Mouse (Mus musculus) kidney, embryonic 14.5 days (tissue): Measurements from ENCODE around the gene 1500009C09Rik. TPM values are rescaled to one million over a fixed set of nuclear protein-coding genes. Genes with fewer than 3 reads are reported as not detected.
A peak's percentile ranks its signal among the peaks of the same experiment; 100 is the strongest.

Source experiments
- ATAC-seq: fragments of 200-750 bp; cut with Nextera tagmentation; 2 replicates; pipeline ENCODE4 v1.8.0; 2017; ENCODE audit warnings: moderate number of reproducible peaks, mild to moderate bottlenecking, moderate TSS enrichment, moderate library complexity; ENCODE audit not compliant: low FRiP score, low TSS enrichment
- H3K27ac ChIP-seq: fragments of 300-500 bp; sonication (generic); 2 replicates; pipeline ENCODE4 v1.5.1; 2014; ENCODE audit warnings: low read depth, mild to moderate bottlenecking, low read length, moderate library complexity, mixed read lengths
- H3K27me3 ChIP-seq: fragments of 300-500 bp; sonication (generic); 2 replicates; pipeline ENCODE4 v1.6.1; 2014; ENCODE audit warnings: mild to moderate bottlenecking, low read length; ENCODE audit not compliant: control insufficient read depth, insufficient read depth
- H3K36me3 ChIP-seq: fragments of 300-500 bp; sonication (generic); 2 replicates; pipeline ENCODE4 v1.6.1; 2014; ENCODE audit warnings: low read length, mixed read lengths; ENCODE audit not compliant: control insufficient read depth, insufficient read depth
- H3K4me1 ChIP-seq: fragments of 300-500 bp; sonication (generic); 2 replicates; pipeline ENCODE4 v1.6.1; 2014; ENCODE audit warnings: low read length, mixed read lengths; ENCODE audit not compliant: control insufficient read depth, insufficient read depth
- H3K4me2 ChIP-seq: fragments of 300-500 bp; sonication (generic); replicated peaks from 2 replicates; pipeline ENCODE4 v1.6.1; 2014; ENCODE audit warnings: low read depth, mild to moderate bottlenecking, low read length
- H3K4me3 ChIP-seq: fragments of 300-500 bp; sonication (generic); 2 replicates; pipeline ENCODE4 v1.5.1; 2014; ENCODE audit warnings: mild to moderate bottlenecking, low read length
- H3K9ac ChIP-seq: fragments of 300-500 bp; sonication (generic); 2 replicates; pipeline ENCODE4 v1.6.1; 2014; ENCODE audit warnings: low read depth, mild to moderate bottlenecking, low read length, moderate library complexity
- H3K9me3 ChIP-seq: fragments of 300-500 bp; sonication (generic); 2 replicates; pipeline ENCODE4 v1.6.1; 2016; ENCODE audit warnings: low read length; ENCODE audit not compliant: control insufficient read depth
- WGBS: fragments of 180-500 bp; shearing (Covaris S2); extraction: QIAGEN DNeasy Blood & Tissue Kit; methylation state at CpG from one replicate; pipeline ENCODE4 v1.1.7; 2014; 5-methylcytosine and 5-hydroxymethylcytosine counted together
- polyA plus RNA-seq: library from polyadenylated mRNA; unstranded; fragments of >200 nt; fragmentation: Nextera tagmentation; extraction: Ambion mirVana; gene quantifications from 2 replicates; pipeline ENCODE4 v1.2.1, GENCODE M21; 2014

The 1500009C09Rik gene
- polyA plus RNA-seq, 1 experiment from 2014 or later = not detected

DNA sequence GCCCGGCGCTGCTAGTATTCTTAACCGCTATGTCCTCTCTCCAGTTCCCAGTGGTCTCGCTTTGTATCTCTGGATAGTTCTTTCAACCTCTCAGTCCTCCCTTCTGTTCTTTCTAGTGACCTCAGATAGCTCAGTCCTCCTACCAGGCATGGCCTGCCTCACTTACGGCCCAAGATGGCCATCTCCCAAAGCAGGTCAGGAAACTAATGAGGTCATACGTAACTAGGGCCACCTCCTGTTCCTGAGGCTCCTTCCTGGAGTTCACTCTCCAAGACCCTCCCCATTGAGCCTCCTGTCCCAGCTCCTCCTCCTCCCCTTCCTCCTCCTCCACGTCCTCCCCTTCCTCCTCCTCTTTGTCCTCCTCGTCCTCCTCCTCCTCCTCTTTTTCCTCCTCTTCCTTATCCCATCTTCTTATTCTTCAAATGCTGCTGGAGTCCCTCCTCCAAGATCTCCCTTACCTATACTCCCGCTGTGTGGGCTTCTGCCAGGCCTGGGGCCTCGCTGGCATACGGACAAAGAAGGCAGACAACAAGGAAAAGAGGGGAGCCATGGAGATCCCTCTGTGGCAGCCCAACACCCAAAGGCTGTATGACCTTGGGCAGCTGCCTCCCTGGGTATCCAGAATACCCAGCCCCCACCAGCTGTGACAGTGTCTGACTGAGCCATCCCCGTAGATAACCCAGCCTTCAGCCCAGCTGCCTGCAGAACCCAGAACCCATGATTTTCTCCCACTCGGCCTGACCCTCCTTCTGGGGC, 42.7 kb upstream of the 1500009C09Rik start:
- Histone ChIP-seq H3K36me3 (peaks cover 15% of the 10 kb centered on the region), H3K9me3 (no peaks in the 10 kb centered on the region), H3K27ac (no peak overlapping the region), H3K4me3 (no peak overlapping the region), H3K27me3 (peaks cover 80% of the 10 kb centered on the region), H3K9ac (no peak overlapping the region), H3K4me2 (no peak overlapping the region), H3K4me1 (peaks cover 24% of the 10 kb centered on the region)
- no peak for ATAC-seq
- 80% methylated on average over 13 of the region's 13 CpGs for WGBS

DNA sequence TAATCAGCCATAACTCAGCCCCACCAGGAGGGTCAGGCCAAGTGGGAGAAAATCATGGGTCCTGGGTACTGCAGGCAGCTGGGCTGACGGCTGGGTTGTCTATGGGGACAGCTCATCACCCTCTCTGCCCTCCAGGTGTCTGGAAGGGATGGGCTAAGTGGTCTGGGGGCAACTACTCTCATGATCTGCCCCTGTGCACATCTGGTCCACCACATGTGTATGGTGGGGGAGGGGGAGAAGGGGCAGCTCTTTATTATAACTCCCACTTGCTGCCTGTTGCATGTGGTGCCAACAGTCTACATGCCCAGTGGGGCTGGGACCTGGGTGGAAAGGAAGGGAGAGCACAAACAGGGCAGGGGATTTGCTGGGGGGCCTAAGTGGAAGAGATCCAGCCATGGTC, 41.4 kb upstream of the 1500009C09Rik start:
- Histone ChIP-seq H3K9ac (no peak overlapping the region), H3K27me3 (peaks cover 90% of the 10 kb centered on the region), H3K27ac (no peak overlapping the region), H3K9me3 (no peaks in the 10 kb centered on the region), H3K36me3 (peaks cover 9% of the 10 kb centered on the region), H3K4me3 (no peak overlapping the region), H3K4me1 (peaks cover 24% of the 10 kb centered on the region), H3K4me2 (no peak overlapping the region; the same call in 1 of the 2 replicates)
- ATAC-seq = no peak
- 31% methylated on average over 1 of the region's 1 CpGs for WGBS

DNA sequence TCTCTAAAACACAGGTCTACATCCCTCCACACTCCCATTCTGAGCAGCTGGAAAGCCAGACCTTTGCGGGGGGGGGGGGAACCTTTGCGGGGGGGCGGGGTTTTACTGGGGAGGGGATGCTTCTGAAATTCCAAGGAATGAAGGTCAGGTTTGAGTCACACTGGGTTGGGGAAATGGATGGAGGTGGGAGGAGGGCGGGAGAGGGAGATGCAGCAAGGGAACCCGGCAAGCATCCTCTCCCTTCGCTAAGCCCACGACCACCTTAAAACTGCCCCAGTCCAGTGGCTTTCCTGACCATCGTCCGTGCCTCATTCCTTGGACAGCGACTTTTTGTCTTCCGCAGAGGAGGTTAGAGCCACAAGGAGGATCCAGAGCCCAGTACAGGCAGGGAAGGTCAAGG, 40.9 kb upstream of the 1500009C09Rik start:
- ATAC-seq = no peak
- H3K27ac ChIP-seq = no peak overlapping the region
- H3K4me3 ChIP-seq = peak overlapping the region; percentile 41
- no peak overlapping the region for H3K9ac ChIP-seq
- 5% methylated on average over 9 of the region's 11 CpGs for WGBS
- peaks cover 90% of the 10 kb centered on the region for H3K27me3 ChIP-seq
- no peaks in the 10 kb centered on the region for H3K9me3 ChIP-seq
- peaks cover 4% of the 10 kb centered on the region; the same call in 1 of the 2 replicates for H3K36me3 ChIP-seq
- H3K4me2 ChIP-seq = peak overlapping the region; percentile 76
- peaks cover 23% of the 10 kb centered on the region for H3K4me1 ChIP-seq

DNA sequence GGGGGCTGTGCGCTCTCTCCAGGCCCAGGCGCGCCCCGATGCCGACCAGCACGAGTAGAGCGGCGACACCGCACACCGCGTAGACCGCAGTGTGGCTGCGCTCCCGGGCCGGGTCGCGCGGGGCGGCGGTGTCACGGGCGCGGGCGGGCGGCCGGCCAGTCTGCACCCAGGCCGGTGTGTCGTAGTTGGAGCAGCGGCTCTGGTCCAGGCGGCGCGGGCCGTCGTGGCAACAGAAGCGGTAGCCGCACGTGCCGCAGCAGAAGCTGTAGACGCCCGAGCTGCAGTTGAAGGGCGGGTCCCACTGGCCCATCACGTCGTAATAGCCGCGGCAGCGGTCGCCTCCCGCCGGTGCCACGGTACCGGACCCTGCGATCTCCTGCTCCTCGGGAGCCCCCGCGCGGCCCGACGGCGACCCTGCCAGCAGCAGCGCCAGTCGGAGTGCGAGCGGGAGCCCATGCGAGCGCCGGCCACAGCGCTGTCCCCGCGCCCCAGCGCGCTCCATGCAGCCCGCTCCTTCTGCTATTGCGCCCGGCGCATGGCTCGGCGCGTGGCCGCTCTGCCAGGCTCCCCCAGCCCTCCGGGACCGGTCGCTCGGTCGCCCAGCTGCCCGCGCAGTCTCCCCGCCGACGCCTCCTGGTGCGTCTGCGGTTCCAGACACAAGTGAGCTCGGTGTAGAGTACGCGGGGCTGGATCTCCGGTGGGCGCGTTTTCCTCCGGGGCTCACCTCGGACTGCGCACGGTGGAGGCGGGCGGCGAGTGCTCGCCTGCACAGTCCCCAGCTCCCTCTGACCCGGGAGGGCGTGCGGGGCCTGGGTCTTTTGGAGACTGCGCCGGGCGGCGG, 40.1 kb upstream of the 1500009C09Rik start:
- H3K4me1 ChIP-seq = peaks cover 16% of the 10 kb centered on the region
- peak overlapping the region; percentile 76 for H3K4me2 ChIP-seq
- H3K9ac ChIP-seq = peak overlapping the region; percentile 34
- peaks cover 90% of the 10 kb centered on the region for H3K27me3 ChIP-seq
- H3K4me3 ChIP-seq = peak overlapping the region; percentile 41
- WGBS = under 1% methylated on average over 102 of the region's 112 CpGs
- no peaks in the 10 kb centered on the region for H3K9me3 ChIP-seq
- ATAC-seq = peak; percentile 65; the same call in 1 of the 2 replicates
- no peaks in the 10 kb centered on the region for H3K36me3 ChIP-seq
- no peak overlapping the region for H3K27ac ChIP-seq

DNA sequence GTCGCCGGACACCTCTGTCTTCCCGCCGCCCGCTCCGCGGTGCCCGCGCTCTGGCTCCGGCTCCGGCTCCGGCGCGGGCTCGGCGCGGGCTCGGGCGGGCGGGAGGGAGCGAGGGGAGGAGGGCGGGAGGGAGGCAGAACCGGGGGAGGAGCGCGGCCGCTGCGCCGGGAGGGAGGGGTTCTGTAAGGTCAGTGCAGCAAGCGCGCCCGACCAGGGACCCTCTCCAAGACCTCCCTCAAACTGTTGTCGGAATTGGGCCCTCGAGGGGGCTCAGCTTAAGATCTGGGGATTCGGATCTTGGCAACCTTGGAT, 39.5 kb upstream of the 1500009C09Rik start, which contains the start of gene Shisa8:
Gene Shisa8, minus strand, starts transcription at position 64 of the 312 bp plus-strand sequence.
- H3K9me3 ChIP-seq = no peaks in the 10 kb centered on the region
- peaks cover 16% of the 10 kb centered on the region for H3K4me1 ChIP-seq
- peaks cover 87% of the 10 kb centered on the region for H3K27me3 ChIP-seq
- H3K27ac ChIP-seq = no peak within 1 kb of the TSS
- H3K4me2 ChIP-seq = peak within 1 kb of the TSS; percentile 76
- no peak; the same call in 1 of the 2 replicates for ATAC-seq
- under 1% methylated on average over 24 of the region's 34 CpGs for WGBS
- H3K36me3 ChIP-seq = no peaks in the 10 kb centered on the region
- peak within 1 kb of the TSS; percentile 41 for H3K4me3 ChIP-seq
- H3K9ac ChIP-seq = peak within 1 kb of the TSS; percentile 34

DNA sequence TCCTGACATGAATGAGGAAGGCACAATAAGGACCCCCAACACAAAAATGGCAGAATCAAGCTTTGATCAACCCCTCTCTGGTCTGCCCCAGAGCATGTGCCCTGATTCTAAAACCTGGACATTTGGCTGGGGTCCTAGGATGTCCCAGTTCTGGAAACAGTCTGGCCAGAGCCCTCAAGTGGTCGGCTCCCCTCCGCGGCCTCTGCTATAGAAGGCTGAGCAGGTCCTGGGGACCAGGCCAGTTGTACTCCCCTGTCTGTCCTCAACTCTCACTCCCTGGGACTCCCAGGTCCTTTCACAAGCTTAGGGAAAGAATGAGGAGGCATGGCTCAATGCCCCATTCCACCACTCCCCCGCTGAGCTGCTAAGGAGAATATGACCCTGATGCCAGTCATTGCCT, 39.0 kb upstream of the 1500009C09Rik start:
- Histone ChIP-seq H3K9ac (no peak overlapping the region), H3K4me3 (peak overlapping the region; percentile 41; the same call in 1 of the 2 replicates), H3K36me3 (no peaks in the 10 kb centered on the region), H3K27me3 (peaks cover 82% of the 10 kb centered on the region), H3K9me3 (no peaks in the 10 kb centered on the region), H3K4me2 (no peak overlapping the region), H3K4me1 (peaks cover 16% of the 10 kb centered on the region), H3K27ac (no peak overlapping the region)
- ATAC-seq = no peak
- WGBS = 8% methylated on average over 4 of the region's 4 CpGs

DNA sequence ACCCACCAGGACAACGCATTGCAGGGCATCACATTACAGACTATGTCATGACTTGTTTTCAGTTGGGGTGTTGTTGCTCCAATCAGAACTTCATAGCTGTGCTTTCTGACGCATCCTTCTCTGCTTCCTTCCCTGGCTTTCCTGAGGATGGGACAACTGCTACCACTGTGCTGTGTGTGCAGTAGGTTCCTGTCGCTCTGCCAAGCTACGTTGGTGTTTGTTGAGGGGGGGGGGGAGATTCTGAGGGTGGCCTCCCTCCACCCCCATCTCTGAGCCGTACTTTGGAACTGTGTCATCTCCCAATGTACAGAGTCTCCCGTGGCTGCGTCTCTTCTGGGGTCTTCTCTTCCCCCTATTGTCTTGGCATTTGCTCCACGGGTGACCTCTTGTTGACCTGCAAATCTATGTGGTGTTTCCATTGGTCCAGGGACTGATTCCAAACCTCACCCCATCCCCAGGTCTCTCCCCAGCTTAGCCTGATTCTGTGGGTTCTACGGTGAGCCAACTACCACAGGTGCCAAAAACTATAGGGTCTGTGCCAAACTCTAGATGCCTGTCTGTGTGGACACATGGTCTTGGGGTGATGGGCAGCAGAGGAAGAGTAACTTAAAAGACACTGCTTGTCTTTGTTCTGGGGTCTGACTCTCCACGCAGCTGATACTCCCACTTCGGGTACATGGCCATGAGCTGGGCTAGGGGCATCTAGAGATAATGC, 36.7 kb upstream of the 1500009C09Rik start:
- Histone ChIP-seq H3K4me1 (peaks cover 16% of the 10 kb centered on the region), H3K4me3 (no peak overlapping the region), H3K4me2 (no peak overlapping the region), H3K27ac (no peak overlapping the region), H3K9ac (no peak overlapping the region), H3K36me3 (no peaks in the 10 kb centered on the region), H3K27me3 (peaks cover 65% of the 10 kb centered on the region), H3K9me3 (no peaks in the 10 kb centered on the region)
- no peak for ATAC-seq
- 57% methylated on average over 11 of the region's 11 CpGs for WGBS

DNA sequence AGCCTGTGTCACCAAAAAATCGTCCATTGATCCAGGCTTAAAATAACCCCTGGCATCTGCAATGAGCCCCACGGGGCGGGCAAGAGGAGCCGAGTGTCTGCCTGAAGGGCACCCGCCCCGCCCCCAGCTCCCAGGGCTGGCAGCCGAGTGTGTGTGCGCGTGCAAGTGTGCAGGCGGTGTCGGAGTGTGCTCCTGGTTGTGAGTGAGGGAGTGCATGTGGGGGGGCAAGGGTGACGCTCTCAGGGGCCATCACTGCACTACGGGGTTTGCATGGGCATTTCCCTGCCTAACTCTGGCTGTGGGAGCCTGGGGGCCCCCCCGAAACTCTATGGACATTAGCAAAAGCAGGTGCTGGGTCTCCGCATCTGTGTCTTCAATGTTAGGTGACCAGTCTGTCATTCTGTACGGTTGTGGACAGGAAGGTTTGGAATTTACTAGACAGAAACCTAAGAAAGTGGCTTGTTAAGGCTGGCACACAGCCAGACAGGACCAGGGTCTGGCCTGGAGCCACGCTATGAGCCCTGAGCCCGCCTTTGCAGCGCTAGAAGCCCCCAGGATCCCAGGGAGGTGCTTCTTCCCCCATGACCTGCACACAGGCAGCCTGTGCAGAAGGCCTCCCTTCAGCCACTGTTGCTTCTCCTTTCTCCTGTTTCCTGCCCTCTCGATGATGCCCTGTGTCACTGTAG, 35.9 kb upstream of the 1500009C09Rik start:
- Histone ChIP-seq H3K4me2 (no peak overlapping the region), H3K9ac (no peak overlapping the region), H3K4me3 (no peak overlapping the region), H3K27ac (no peak overlapping the region), H3K4me1 (peaks cover 12% of the 10 kb centered on the region), H3K27me3 (peaks cover 57% of the 10 kb centered on the region), H3K9me3 (no peaks in the 10 kb centered on the region), H3K36me3 (no peaks in the 10 kb centered on the region)
- no peak for ATAC-seq
- 61% methylated on average over 20 of the region's 20 CpGs for WGBS
